ENCODE assay signal across 8 mouse cellular contexts in the genomic region with DNA sequence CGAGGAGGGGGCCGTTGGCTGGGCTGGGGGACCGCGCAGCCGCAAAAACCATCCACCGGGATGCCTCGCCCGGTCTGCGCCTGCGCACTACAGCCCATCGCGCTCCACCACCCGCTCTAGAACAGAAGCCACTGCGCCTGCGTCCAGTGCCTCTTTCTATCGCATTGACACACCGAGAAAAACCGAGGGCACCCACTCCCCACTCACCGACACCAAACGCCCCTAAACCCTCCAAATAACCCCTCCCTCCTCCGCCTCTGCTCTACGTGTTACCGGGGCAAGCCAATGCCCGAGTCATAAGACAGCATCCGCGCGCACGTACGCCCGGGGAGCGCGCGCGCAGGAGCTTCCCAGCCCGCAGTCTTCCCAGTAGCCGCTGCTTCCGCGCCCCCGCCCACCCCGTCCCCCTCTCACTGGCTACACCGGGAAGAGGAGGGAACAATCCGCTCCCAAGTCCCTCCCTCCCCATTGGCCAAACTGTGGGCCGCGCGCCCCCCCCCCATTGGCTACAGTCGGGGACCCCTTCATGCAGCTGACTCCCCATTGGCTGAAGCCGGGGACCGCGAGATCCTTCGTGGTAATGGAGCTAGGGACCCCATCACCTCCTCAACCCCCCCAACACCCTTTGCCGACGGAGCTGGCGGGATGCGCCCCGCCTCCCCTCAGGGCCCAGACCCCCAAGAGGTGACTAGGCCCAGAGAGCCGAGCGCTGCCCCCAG. TPM values are rescaled to one million over a fixed set of nuclear protein-coding genes. Genes with fewer than 3 reads are reported as not detected.
DNase-seq lines count a peak whose midpoint lies in the region; ATAC-seq and TF ChIP-seq lines count a peak whose summit lies in the region.

No protein-coding gene starts in this region.

- H3K27ac ChIP-seq in intestine, postnatal 0 days (ENCODE audit: low read depth, low read length) = peak overlapping the region; percentile 98
- H3K27ac ChIP-seq in midbrain, embryonic 11.5 days (ENCODE audit: low read depth, low read length) = peak overlapping the region; percentile 98

- no peaks in the 10 kb centered on the region for H3K9me3 ChIP-seq in intestine, postnatal 0 days (ENCODE audit: control insufficient read depth)
- no peaks in the 10 kb centered on the region for H3K9me3 ChIP-seq in midbrain, embryonic 11.5 days (ENCODE audit: control insufficient read depth, low read length)

- no peak for TF ChIP-seq CTCF in intestine, postnatal 0 days (IDR thresholded peaks at IDR 0.05; ENCODE audit: low read depth)

- under 1% methylated on average over 52 of the region's 57 CpGs for WGBS in intestine, postnatal 0 days
- under 1% methylated on average over 51 of the region's 57 CpGs for WGBS in midbrain, embryonic 11.5 days

- peak overlapping the region; percentile 97 for H3K9ac ChIP-seq in intestine, postnatal 0 days (ENCODE audit: low read depth, low read length)
- peak overlapping the region; percentile 100 for H3K9ac ChIP-seq in midbrain, embryonic 11.5 days (ENCODE audit: low read length)

- intact Hi-C loops in left cerebral cortex, postnatal 4 days (cut with DNase I) = no loop called here

- ATAC-seq in intestine, postnatal 0 days = peak; percentile 74
- peak; percentile 92 for ATAC-seq in midbrain, embryonic 11.5 days (ENCODE audit: low FRiP score)

- peaks cover 38% of the 10 kb centered on the region for H3K36me3 ChIP-seq in intestine, postnatal 0 days (ENCODE audit: control insufficient read depth, insufficient read depth)
- H3K36me3 ChIP-seq in midbrain, embryonic 11.5 days (ENCODE audit: control insufficient read depth, insufficient read depth, low read length) = peaks cover 34% of the 10 kb centered on the region

- no peaks in the 10 kb centered on the region for H3K4me1 ChIP-seq in intestine, postnatal 0 days (replicated peaks; ENCODE audit: control insufficient read depth, insufficient read depth, low read length)
- H3K4me1 ChIP-seq in midbrain, embryonic 11.5 days (ENCODE audit: control insufficient read depth, insufficient read depth, low read length) = peaks cover 7% of the 10 kb centered on the region; the same call in 1 of the 2 replicates

- H3K4me2 ChIP-seq in intestine, postnatal 0 days (replicated peaks; ENCODE audit: low read depth) = peak overlapping the region; percentile 65
- peak overlapping the region; percentile 73 for H3K4me2 ChIP-seq in midbrain, embryonic 11.5 days

- DNase-seq in adrenal gland, postnatal 10 days = peak; percentile 94
- peak; percentile 99 for DNase-seq in embryo, embryonic 9.5 days (ENCODE audit: extremely low spot score)
- peak; percentile 87 to 92 for DNase-seq in gastrocnemius, postnatal 4 days (ENCODE audit: low spot score in 2 of 2)
- DNase-seq in left cerebral cortex, postnatal 4 days = peak; percentile 99
- DNase-seq in midbrain, embryonic 11.5 days (ENCODE audit: low spot score, missing footprints) = peak; percentile 100
- DNase-seq in right cerebral cortex, postnatal 4 days = peak; percentile 96
- DNase-seq in yolk sac, embryonic 10.5 days (ENCODE audit: low spot score) = peak; percentile 99

- H3K27me3 ChIP-seq in intestine, postnatal 0 days (replicated peaks; ENCODE audit: control insufficient read depth, insufficient read depth, low read length) = no peaks in the 10 kb centered on the region
- H3K27me3 ChIP-seq in midbrain, embryonic 11.5 days (ENCODE audit: control insufficient read depth, insufficient read depth, low read length) = no peaks in the 10 kb centered on the region

- peak overlapping the region; percentile 80 for H3K4me3 ChIP-seq in intestine, postnatal 0 days (ENCODE audit: low read depth, low read length)
- H3K4me3 ChIP-seq in midbrain, embryonic 11.5 days (ENCODE audit: low read depth, low read length) = peak overlapping the region; percentile 100

RNA-seq across cellular contexts. Expression of a gene that starts 1.1 kb away (rescaled TPM):
- 10 to 100 TPM; 65.0 to 84.5 TPM for total RNA-seq in adrenal gland, postnatal 10 days (2021)
- total RNA-seq in gastrocnemius, postnatal 4 days (2021) = 10 to 100 TPM; 57.0 to 70.7 TPM
- polyA plus RNA-seq in intestine, postnatal 0 days (2015; fragmentation: Nextera tagmentation; extraction: Ambion mirVana) = 19.4 and 22.0 TPM in 2 replicates
- 100 to 1,000 TPM; 164 to 165 TPM for total RNA-seq in left cerebral cortex, postnatal 4 days (2021)
- polyA plus RNA-seq in midbrain, embryonic 11.5 days (2014; fragmentation: Nextera tagmentation; extraction: Ambion mirVana) = 52.7 and 58.6 TPM in 2 replicates

RNA-seq across cellular contexts. Expression of a gene that starts 15.0 kb away (rescaled TPM):
- total RNA-seq in adrenal gland, postnatal 10 days (2021) = 100 to 1,000 TPM; 215 to 222 TPM
- 100 to 1,000 TPM in 1 of 2 experiments, 10 to 100 TPM in 1; 97.3 to 127 TPM for total RNA-seq in gastrocnemius, postnatal 4 days (2021)
- 70.3 and 76.5 TPM in 2 replicates for polyA plus RNA-seq in intestine, postnatal 0 days (2015; fragmentation: Nextera tagmentation; extraction: Ambion mirVana)
- 10 to 100 TPM; 80.9 to 96.5 TPM for total RNA-seq in left cerebral cortex, postnatal 4 days (2021)
- 133 and 146 TPM in 2 replicates for polyA plus RNA-seq in midbrain, embryonic 11.5 days (2014; fragmentation: Nextera tagmentation; extraction: Ambion mirVana)

RNA-seq across cellular contexts. Expression of a gene that starts 27.0 kb away (rescaled TPM):
- 10 to 100 TPM; 47.5 to 53.4 TPM for total RNA-seq in adrenal gland, postnatal 10 days (2021)
- 10 to 100 TPM; 52.7 to 57.0 TPM for total RNA-seq in gastrocnemius, postnatal 4 days (2021)
- 23.6 and 23.8 TPM in 2 replicates for polyA plus RNA-seq in intestine, postnatal 0 days (2015; fragmentation: Nextera tagmentation; extraction: Ambion mirVana)
- 10 to 100 TPM; 72.5 to 77.7 TPM for total RNA-seq in left cerebral cortex, postnatal 4 days (2021)
- 38.1 and 44.6 TPM in 2 replicates for polyA plus RNA-seq in midbrain, embryonic 11.5 days (2014; fragmentation: Nextera tagmentation; extraction: Ambion mirVana)

RNA-seq across cellular contexts. Expression of a gene that starts 39.3 kb away (rescaled TPM):
- total RNA-seq in adrenal gland, postnatal 10 days (2021) = 100 to 1,000 TPM; 189 to 579 TPM
- total RNA-seq in gastrocnemius, postnatal 4 days (2021) = 1,000 to 10,000 TPM; 6,232 to 6,720 TPM
- polyA plus RNA-seq in intestine, postnatal 0 days (2015; fragmentation: Nextera tagmentation; extraction: Ambion mirVana) = 0.05 and 0.24 TPM in 2 replicates
- under 1 TPM in 1 of 2 experiments, not detected in 1; 0.12 TPM for total RNA-seq in left cerebral cortex, postnatal 4 days (2021)
- 0.29 and 0.38 TPM in 2 replicates for polyA plus RNA-seq in midbrain, embryonic 11.5 days (2014; fragmentation: Nextera tagmentation; extraction: Ambion mirVana)

Comparison
In these comparisons a context has a peak if more than half of its experiments do, and no peak if none do; other contexts are left out.
1. Peak in every context shown above with its lines: DNase-seq, ATAC-seq, H3K4me3 ChIP-seq and H3K27ac ChIP-seq.